Mouse (Mus musculus): ENCODE data around the gene Tex33. TPM values are rescaled to one million over a fixed set of nuclear protein-coding genes. Genes with fewer than 3 reads are reported as not detected.

Tex33 gene
- polyA plus RNA-seq, 1 experiment: not detected

DNA sequence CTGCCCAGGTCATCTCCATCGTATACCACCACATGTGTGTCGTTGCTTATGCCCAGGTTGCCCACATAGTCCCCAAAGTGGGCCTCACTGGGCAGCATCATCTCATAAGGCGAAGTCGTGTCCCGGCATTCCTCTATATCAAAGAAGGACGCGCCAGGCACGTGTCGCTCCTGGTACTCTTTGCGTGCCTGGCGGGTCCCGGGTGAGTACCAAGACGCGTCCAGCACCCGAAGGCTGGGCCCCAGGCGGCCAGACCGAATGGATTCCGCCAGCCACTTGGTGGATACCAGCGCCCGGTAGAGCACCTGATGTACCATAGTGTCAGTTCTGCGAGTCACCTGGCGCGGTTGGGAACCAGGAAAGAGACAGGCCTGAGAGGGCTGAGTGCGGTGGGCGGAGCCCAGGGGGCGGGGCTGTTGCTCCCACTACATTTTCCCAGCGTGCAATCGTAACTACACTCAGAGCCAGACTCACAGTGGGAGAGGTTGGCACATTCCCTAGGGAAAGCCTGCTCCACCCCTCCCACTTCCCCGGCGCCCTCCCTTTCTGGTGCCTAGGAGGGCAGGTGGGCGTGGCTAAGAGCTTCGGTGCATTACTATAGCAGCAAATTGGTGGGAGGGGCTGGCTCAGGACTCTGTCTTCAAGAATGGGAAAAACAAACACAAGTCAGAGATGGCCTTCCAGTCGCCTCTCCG is 10.0 kb upstream of the Tex33 start, which contains the start of gene Tst:
Gene Tst (minus strand): TSS at position 391 of the 695 bp plus-strand sequence.
- Histone ChIP-seq H3K27me3 (ENCODE audit: control insufficient read depth, insufficient read depth, low read length) (no peaks in the 10 kb centered on the region), H3K4me1 (ENCODE audit: control insufficient read depth, insufficient read depth, insufficient read length) (peaks cover 6% of the 10 kb centered on the region; the same call in 1 of the 2 replicates), H3K4me3 (ENCODE audit: extremely low read depth, insufficient read depth, insufficient read length) (peak within 1 kb of the TSS; percentile 92), H3K27ac (ENCODE audit: insufficient read depth, low read length) (peak within 1 kb of the TSS; percentile 93), H3K36me3 (ENCODE audit: control insufficient read depth, insufficient read depth, low read length) (no peaks in the 10 kb centered on the region)
- DNase-seq (ENCODE audit: low read depth in 1 of 2, low spot score in 2 of 2): peak; percentile 25 to 55
- WGBS: 3% methylated on average over 34 of the region's 34 CpGs
- TF ChIP-seq CTCF (IDR thresholded peaks at IDR 0.05; ENCODE audit: extremely low read depth, insufficient read depth, insufficient read length, insufficient replicate concordance) (no peak), POLR2A (IDR thresholded peaks at IDR 0.05; ENCODE audit: low read depth, low read length) (no peak)

DNA sequence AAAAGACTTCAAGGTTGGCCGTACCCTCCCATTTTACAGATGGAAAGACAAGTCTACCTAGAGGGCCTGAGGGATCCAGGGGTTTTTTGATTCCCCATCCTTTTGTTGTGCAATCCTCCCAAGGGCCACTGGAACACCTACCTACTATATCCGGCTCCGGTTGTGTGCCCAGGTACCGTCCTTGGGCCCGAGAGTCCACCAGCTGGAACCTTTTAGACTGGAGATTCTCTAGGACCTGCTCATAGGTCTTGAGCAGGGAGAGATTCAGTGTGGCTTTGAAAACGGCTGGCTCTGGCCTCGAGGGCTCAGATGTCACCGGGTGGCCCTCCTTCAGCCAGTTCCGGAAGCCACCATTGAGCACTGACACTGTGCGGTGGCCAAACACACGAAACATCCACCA is 9.4 kb upstream of the Tex33 start:
- DNase-seq (ENCODE audit: low read depth in 1 of 2, low spot score in 2 of 2): no peak
- H3K27ac ChIP-seq (ENCODE audit: insufficient read depth, low read length): peak overlapping the region; percentile 44; the same call in 1 of the 2 replicates
- no peaks in the 10 kb centered on the region for H3K27me3 ChIP-seq (ENCODE audit: control insufficient read depth, insufficient read depth, low read length)
- peak overlapping the region; percentile 92 for H3K4me3 ChIP-seq (ENCODE audit: extremely low read depth, insufficient read depth, insufficient read length)
- no peaks in the 10 kb centered on the region for H3K36me3 ChIP-seq (ENCODE audit: control insufficient read depth, insufficient read depth, low read length)
- 46% methylated on average over 11 of the region's 11 CpGs for WGBS
- TF ChIP-seq POLR2A (IDR thresholded peaks at IDR 0.05; ENCODE audit: low read depth, low read length): no peak
- no peak for TF ChIP-seq CTCF (IDR thresholded peaks at IDR 0.05; ENCODE audit: extremely low read depth, insufficient read depth, insufficient read length, insufficient replicate concordance)
- H3K4me1 ChIP-seq (ENCODE audit: control insufficient read depth, insufficient read depth, insufficient read length): peaks cover 6% of the 10 kb centered on the region; the same call in 1 of the 2 replicates

DNA sequence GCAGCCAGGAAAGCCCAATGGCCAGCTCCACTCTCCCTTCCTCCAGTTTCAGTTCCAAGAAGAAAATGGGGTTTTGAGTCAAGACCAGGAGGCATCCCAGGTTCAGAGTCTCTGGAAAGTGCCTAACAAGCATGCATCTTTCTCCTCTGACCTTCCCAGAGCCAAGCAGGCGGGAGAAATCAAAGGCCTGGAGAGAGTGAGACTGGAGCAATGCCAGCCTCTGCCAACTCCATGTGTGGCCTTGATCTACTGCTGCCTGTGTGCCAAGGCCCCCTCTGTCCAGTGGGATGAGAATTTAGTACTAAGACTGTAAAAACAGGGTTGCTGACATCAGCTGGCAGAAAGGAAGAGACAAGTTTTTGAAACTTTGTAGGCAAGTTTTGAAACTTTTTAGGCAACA is 8.2 kb upstream of the Tex33 start:
- no peaks in the 10 kb centered on the region for H3K36me3 ChIP-seq (ENCODE audit: control insufficient read depth, insufficient read depth, low read length)
- no peak for TF ChIP-seq POLR2A (IDR thresholded peaks at IDR 0.05; ENCODE audit: low read depth, low read length)
- TF ChIP-seq CTCF (IDR thresholded peaks at IDR 0.05; ENCODE audit: extremely low read depth, insufficient read depth, insufficient read length, insufficient replicate concordance): no peak
- H3K4me3 ChIP-seq (ENCODE audit: extremely low read depth, insufficient read depth, insufficient read length): no peak overlapping the region
- 87% methylated on average over 1 of the region's 1 CpGs for WGBS
- no peaks in the 10 kb centered on the region for H3K27me3 ChIP-seq (ENCODE audit: control insufficient read depth, insufficient read depth, low read length)
- H3K4me1 ChIP-seq (ENCODE audit: control insufficient read depth, insufficient read depth, insufficient read length): peaks cover 6% of the 10 kb centered on the region; the same call in 1 of the 2 replicates
- no peak for DNase-seq (ENCODE audit: low read depth in 1 of 2, low spot score in 2 of 2)
- H3K27ac ChIP-seq (ENCODE audit: insufficient read depth, low read length): peak overlapping the region; percentile 41

- WGBS: 84% methylated on average over 3 of the region's 3 CpGs
- Histone ChIP-seq H3K27ac (ENCODE audit: insufficient read depth, low read length) (peak overlapping the region; percentile 41; the same call in 1 of the 2 replicates), H3K36me3 (ENCODE audit: control insufficient read depth, insufficient read depth, low read length) (no peaks in the 10 kb centered on the region), H3K4me1 (ENCODE audit: control insufficient read depth, insufficient read depth, insufficient read length) (peaks cover 6% of the 10 kb centered on the region; the same call in 1 of the 2 replicates), H3K27me3 (ENCODE audit: control insufficient read depth, insufficient read depth, low read length) (no peaks in the 10 kb centered on the region), H3K4me3 (ENCODE audit: extremely low read depth, insufficient read depth, insufficient read length) (no peak overlapping the region)
- DNase-seq (ENCODE audit: low read depth in 1 of 2, low spot score in 2 of 2): no peak
- TF ChIP-seq POLR2A (IDR thresholded peaks at IDR 0.05; ENCODE audit: low read depth, low read length) (no peak), CTCF (IDR thresholded peaks at IDR 0.05; ENCODE audit: extremely low read depth, insufficient read depth, insufficient read length, insufficient replicate concordance) (no peak)
Observed at GRCm38 (mm10) chr15:78403301-78403741, 7.6 kb upstream of the Tex33 start.

GRCm38 (mm10) chr15:78402423-78402822 is 6.7 kb upstream of the Tex33 start:
- no peak for DNase-seq (ENCODE audit: low read depth in 1 of 2, low spot score in 2 of 2)
- H3K27ac ChIP-seq (ENCODE audit: insufficient read depth, low read length): no peak overlapping the region
- no peak overlapping the region for H3K4me3 ChIP-seq (ENCODE audit: extremely low read depth, insufficient read depth, insufficient read length)
- TF ChIP-seq CTCF (IDR thresholded peaks at IDR 0.05; ENCODE audit: extremely low read depth, insufficient read depth, insufficient read length, insufficient replicate concordance) (no peak), POLR2A (IDR thresholded peaks at IDR 0.05; ENCODE audit: low read depth, low read length) (no peak)
- no peaks in the 10 kb centered on the region for H3K36me3 ChIP-seq (ENCODE audit: control insufficient read depth, insufficient read depth, low read length)
- no peaks in the 10 kb centered on the region for H3K27me3 ChIP-seq (ENCODE audit: control insufficient read depth, insufficient read depth, low read length)
- WGBS: 84% methylated on average over 7 of the region's 7 CpGs
- peaks cover 6% of the 10 kb centered on the region; the same call in 1 of the 2 replicates for H3K4me1 ChIP-seq (ENCODE audit: control insufficient read depth, insufficient read depth, insufficient read length)

DNA sequence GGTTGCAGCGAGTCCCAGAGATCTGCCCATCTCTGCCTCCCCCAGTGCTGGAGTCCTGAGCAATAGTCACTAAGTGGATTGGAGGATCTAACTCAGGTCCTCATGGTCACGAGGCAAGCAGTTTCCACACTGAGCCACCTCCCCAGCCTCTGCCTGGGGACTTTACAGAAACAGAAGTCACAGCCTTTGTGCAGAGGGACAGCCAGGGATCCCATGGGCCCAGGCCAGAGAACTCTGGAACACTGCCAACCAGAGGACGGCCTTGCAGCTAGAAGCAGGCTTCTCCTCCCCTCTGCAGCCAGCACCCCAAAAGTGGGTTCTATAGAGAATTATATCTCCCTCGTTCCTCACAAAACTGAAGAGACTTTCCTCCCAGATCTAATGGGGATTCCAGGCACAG is 6.2 kb upstream of the Tex33 start:
- TF ChIP-seq CTCF (IDR thresholded peaks at IDR 0.05; ENCODE audit: extremely low read depth, insufficient read depth, insufficient read length, insufficient replicate concordance) (no peak), POLR2A (IDR thresholded peaks at IDR 0.05; ENCODE audit: low read depth, low read length) (no peak)
- no peaks in the 10 kb centered on the region for H3K36me3 ChIP-seq (ENCODE audit: control insufficient read depth, insufficient read depth, low read length)
- H3K4me1 ChIP-seq (ENCODE audit: control insufficient read depth, insufficient read depth, insufficient read length): peaks cover 3% of the 10 kb centered on the region; the same call in 1 of the 2 replicates
- no peak overlapping the region for H3K4me3 ChIP-seq (ENCODE audit: extremely low read depth, insufficient read depth, insufficient read length)
- H3K27me3 ChIP-seq (ENCODE audit: control insufficient read depth, insufficient read depth, low read length): no peaks in the 10 kb centered on the region
- no peak for DNase-seq (ENCODE audit: low read depth in 1 of 2, low spot score in 2 of 2)
- H3K27ac ChIP-seq (ENCODE audit: insufficient read depth, low read length): 0 out of 2 replicates have a peak overlapping the region, but pooled peaks have one; percentile 31
- 42% methylated on average over 4 of the region's 4 CpGs for WGBS

DNA sequence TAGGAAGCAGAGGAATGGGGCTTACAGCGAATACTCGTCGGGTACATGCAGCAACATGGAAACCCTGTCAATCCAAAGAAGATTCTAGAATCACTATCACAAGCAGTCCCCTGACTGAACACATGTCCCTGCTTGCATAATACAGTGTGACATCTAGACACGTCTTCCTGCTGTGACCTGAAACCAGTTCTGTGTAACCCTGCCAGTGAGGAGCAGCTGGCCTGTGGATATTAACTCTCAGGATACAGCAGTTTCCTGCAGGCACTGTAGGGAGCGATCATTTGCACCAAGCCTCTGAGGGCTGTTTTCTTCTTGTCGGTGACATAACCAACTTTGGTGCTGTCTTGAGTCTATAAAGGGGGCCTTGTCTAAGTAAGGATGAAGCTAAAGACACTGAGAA is 5.6 kb upstream of the Tex33 start:
- no peaks in the 10 kb centered on the region for H3K36me3 ChIP-seq (ENCODE audit: control insufficient read depth, insufficient read depth, low read length)
- no peak overlapping the region for H3K4me3 ChIP-seq (ENCODE audit: extremely low read depth, insufficient read depth, insufficient read length)
- peak overlapping the region; percentile 31; the same call in 1 of the 2 replicates for H3K27ac ChIP-seq (ENCODE audit: insufficient read depth, low read length)
- H3K27me3 ChIP-seq (ENCODE audit: control insufficient read depth, insufficient read depth, low read length): no peaks in the 10 kb centered on the region
- TF ChIP-seq CTCF (IDR thresholded peaks at IDR 0.05; ENCODE audit: extremely low read depth, insufficient read depth, insufficient read length, insufficient replicate concordance): no peak
- no peak for TF ChIP-seq POLR2A (IDR thresholded peaks at IDR 0.05; ENCODE audit: low read depth, low read length)
- 60% methylated on average over 6 of the region's 6 CpGs for WGBS
- DNase-seq (ENCODE audit: low read depth in 1 of 2, low spot score in 2 of 2): no peak
- peaks cover 3% of the 10 kb centered on the region; the same call in 1 of the 2 replicates for H3K4me1 ChIP-seq (ENCODE audit: control insufficient read depth, insufficient read depth, insufficient read length)

Data from spleen, adult 2 months (tissue).